Mouse (Mus musculus) liver, embryonic 16.5 days (tissue): ENCODE results near the gene Capns1. TPM values are rescaled to one million over a fixed set of nuclear protein-coding genes. Genes with fewer than 3 reads are reported as not detected.
A peak's percentile ranks its signal among the peaks of the same experiment; 100 is the strongest.

ENCODE experiments used
- ATAC-seq: fragments of 200-750 bp; cut with Nextera tagmentation; 2 replicates; pipeline ENCODE4 v1.8.0; 2017; ENCODE audit warnings: low read depth, mild to moderate bottlenecking, moderate number of reproducible peaks, moderate library complexity
- H3K27ac ChIP-seq: fragments of 300-500 bp; sonication (generic); 2 replicates; pipeline ENCODE4 v1.5.1; 2014; ENCODE audit warnings: mild to moderate bottlenecking, low read length
- H3K27me3 ChIP-seq: fragments of 300-500 bp; sonication (generic); 2 replicates; pipeline ENCODE4 v1.6.1; 2014; ENCODE audit warnings: low read depth, low read length, mixed read lengths; ENCODE audit not compliant: control insufficient read depth, insufficient read depth
- H3K36me3 ChIP-seq: fragments of 300-500 bp; sonication (generic); 2 replicates; pipeline ENCODE4 v1.6.1; 2014; ENCODE audit warnings: mild to moderate bottlenecking; ENCODE audit not compliant: control insufficient read depth, insufficient read depth
- H3K4me1 ChIP-seq: fragments of 300-500 bp; sonication (generic); 2 replicates; pipeline ENCODE4 v1.6.1; 2014; ENCODE audit warnings: low read depth, low read length, mixed read lengths; ENCODE audit not compliant: control insufficient read depth
- H3K4me2 ChIP-seq: fragments of 300-500 bp; sonication (generic); 2 replicates; pipeline ENCODE4 v1.6.1; 2014; ENCODE audit warnings: low read depth, low read length, mixed read lengths
- H3K4me3 ChIP-seq: fragments of 300-500 bp; sonication (generic); 2 replicates; pipeline ENCODE4 v1.5.1; 2014; ENCODE audit warnings: low read depth, mild to moderate bottlenecking, low read length
- H3K9ac ChIP-seq: fragments of 300-500 bp; sonication (generic); 2 replicates; pipeline ENCODE4 v1.6.1; 2014; ENCODE audit warnings: low read depth, low read length
- H3K9me3 ChIP-seq: fragments of 300-500 bp; sonication (generic); replicated peaks from 2 replicates; pipeline ENCODE4 v1.6.1; 2016; ENCODE audit warnings: low read length; ENCODE audit not compliant: control insufficient read depth
- WGBS: fragments of 180-500 bp; shearing (Covaris S2); extraction: QIAGEN DNeasy Blood & Tissue Kit; methylation state at CpG from one replicate; pipeline ENCODE4 v1.1.7; 2014; ENCODE audit not compliant: insufficient replicate concordance; 5-methylcytosine and 5-hydroxymethylcytosine counted together
- polyA plus RNA-seq: library from polyadenylated mRNA; unstranded; fragments of >200 nt; fragmentation: Nextera tagmentation; extraction: Ambion mirVana; gene quantifications from 2 replicates; pipeline ENCODE4 v1.2.1, GENCODE M21; 2015

Gene Capns1
- polyA plus RNA-seq, 1 experiment from 2014 or later = 30.7 TPM

GRCm38 (mm10) chr7:30231328-30231668 lies 32.7 kb upstream of the Capns1 start:
- Histone ChIP-seq H3K36me3 (peaks cover 1% of the 10 kb centered on the region; the same call in 1 of the 2 replicates), H3K9ac (peak overlapping the region; percentile 75), H3K27ac (0 out of 2 replicates have a peak overlapping the region, but pooled peaks have one; percentile 22)

GRCm38 (mm10) chr7:30224206-30224605 lies 25.6 kb upstream of the Capns1 start:
- Histone ChIP-seq H3K4me1 (peaks cover 14% of the 10 kb centered on the region), H3K36me3 (peaks cover 8% of the 10 kb centered on the region)
- WGBS = 80% methylated on average over 12 of the region's 12 CpGs

More at GRCm38 (mm10) chr7:30231328-30231668, 32.7 kb upstream of the Capns1 start:
- ATAC-seq = no peak; the same call in 1 of the 2 replicates
- Histone ChIP-seq H3K4me2 (peak overlapping the region; percentile 84), H3K27me3 (no peaks in the 10 kb centered on the region), H3K4me1 (peaks cover 16% of the 10 kb centered on the region), H3K4me3 (peak overlapping the region; percentile 83), H3K9me3 (no peaks in the 10 kb centered on the region)
- under 1% methylated on average over 16 of the region's 16 CpGs for WGBS

GRCm38 (mm10) chr7:30222205-30222604 lies 23.6 kb upstream of the Capns1 start:
- no peak overlapping the region for H3K4me2 ChIP-seq

More at GRCm38 (mm10) chr7:30224206-30224605, 25.6 kb upstream of the Capns1 start:
- Histone ChIP-seq H3K4me3 (no peak overlapping the region), H3K9me3 (no peaks in the 10 kb centered on the region), H3K27ac (no peak overlapping the region), H3K27me3 (no peaks in the 10 kb centered on the region), H3K4me2 (no peak overlapping the region), H3K9ac (no peak overlapping the region)
- no peak for ATAC-seq

GRCm38 (mm10) chr7:30221433-30221832 lies 22.8 kb upstream of the Capns1 start:
- ATAC-seq = no peak
- H3K4me1 ChIP-seq = peaks cover 17% of the 10 kb centered on the region
- no peak overlapping the region for H3K4me2 ChIP-seq
- H3K27ac ChIP-seq = no peak overlapping the region
- H3K4me3 ChIP-seq = no peak overlapping the region
- no peak overlapping the region for H3K9ac ChIP-seq
- no peaks in the 10 kb centered on the region for H3K9me3 ChIP-seq
- 65% methylated on average over 3 of the region's 3 CpGs for WGBS
- H3K27me3 ChIP-seq = no peaks in the 10 kb centered on the region
- H3K36me3 ChIP-seq = peaks cover 8% of the 10 kb centered on the region

More at GRCm38 (mm10) chr7:30222205-30222604, 23.6 kb upstream of the Capns1 start:
- Histone ChIP-seq H3K4me1 (peaks cover 17% of the 10 kb centered on the region), H3K27me3 (no peaks in the 10 kb centered on the region), H3K9ac (no peak overlapping the region), H3K9me3 (no peaks in the 10 kb centered on the region), H3K27ac (no peak overlapping the region), H3K36me3 (peaks cover 8% of the 10 kb centered on the region), H3K4me3 (no peak overlapping the region)
- ATAC-seq = peak; percentile 44; the same call in 1 of the 2 replicates
- WGBS = 63% methylated on average over 5 of the region's 5 CpGs

GRCm38 (mm10) chr7:30220008-30220356 lies 21.4 kb upstream of the Capns1 start:
- ATAC-seq = no peak; the same call in 1 of the 2 replicates
- 13% methylated on average over 11 of the region's 11 CpGs for WGBS
- Histone ChIP-seq H3K4me3 (peak overlapping the region; percentile 55), H3K27ac (no peak overlapping the region), H3K4me2 (peak overlapping the region; percentile 85), H3K9me3 (no peaks in the 10 kb centered on the region), H3K27me3 (no peaks in the 10 kb centered on the region), H3K36me3 (peaks cover 4% of the 10 kb centered on the region), H3K9ac (peak overlapping the region; percentile 58; the same call in 1 of the 2 replicates), H3K4me1 (peaks cover 17% of the 10 kb centered on the region)

- H3K4me1 ChIP-seq = peaks cover 17% of the 10 kb centered on the region
- H3K9me3 ChIP-seq = no peaks in the 10 kb centered on the region
- H3K27ac ChIP-seq = no peak overlapping the region
- ATAC-seq = peak; percentile 43
- no peaks in the 10 kb centered on the region for H3K27me3 ChIP-seq
- WGBS = 3% methylated on average over 16 of the region's 16 CpGs
- peaks cover 4% of the 10 kb centered on the region for H3K36me3 ChIP-seq
- H3K9ac ChIP-seq = peak overlapping the region; percentile 58
- peak overlapping the region; percentile 55 for H3K4me3 ChIP-seq
- H3K4me2 ChIP-seq = peak overlapping the region; percentile 85
Observed at GRCm38 (mm10) chr7:30219293-30220007, 20.8 kb upstream of the Capns1 start.

GRCm38 (mm10) chr7:30217277-30217676 lies 18.7 kb upstream of the Capns1 start:
- Histone ChIP-seq H3K4me2 (no peak overlapping the region), H3K27ac (no peak overlapping the region), H3K9me3 (no peaks in the 10 kb centered on the region), H3K36me3 (no peaks in the 10 kb centered on the region), H3K27me3 (no peaks in the 10 kb centered on the region), H3K4me3 (no peak overlapping the region), H3K4me1 (peaks cover 16% of the 10 kb centered on the region), H3K9ac (no peak overlapping the region)
- no peak for ATAC-seq
- 62% methylated on average over 2 of the region's 2 CpGs for WGBS

GRCm38 (mm10) chr7:30216723-30217151 lies 18.1 kb upstream of the Capns1 start:
- no peak overlapping the region for H3K9ac ChIP-seq
- ATAC-seq = peak; percentile 58
- peaks cover 13% of the 10 kb centered on the region for H3K4me1 ChIP-seq
- no peaks in the 10 kb centered on the region for H3K27me3 ChIP-seq
- H3K4me3 ChIP-seq = no peak overlapping the region
- no peak overlapping the region for H3K27ac ChIP-seq
- peak overlapping the region; percentile 42 for H3K4me2 ChIP-seq
- H3K36me3 ChIP-seq = no peaks in the 10 kb centered on the region
- under 1% methylated on average over 16 of the region's 16 CpGs for WGBS
- no peaks in the 10 kb centered on the region for H3K9me3 ChIP-seq

GRCm38 (mm10) chr7:30215875-30216274 lies 17.3 kb upstream of the Capns1 start:
- Histone ChIP-seq H3K4me1 (peaks cover 13% of the 10 kb centered on the region), H3K27me3 (no peaks in the 10 kb centered on the region), H3K36me3 (no peaks in the 10 kb centered on the region), H3K4me3 (no peak overlapping the region), H3K4me2 (no peak overlapping the region), H3K27ac (no peak overlapping the region), H3K9ac (no peak overlapping the region), H3K9me3 (no peaks in the 10 kb centered on the region)
- 74% methylated on average over 3 of the region's 3 CpGs for WGBS
- ATAC-seq = no peak
